Mouse (Mus musculus): ENCODE measurements at regions not wholly inside any gene's neighbourhood (a gene's known extent, or its start where the extent isn't known, plus 50 kb on each side); places are given as distances from the start of the nearest gene placed in this dataset.
"Not testable (repeated sequence)": the region's sequence is repeated elsewhere in the genome, so short reads cannot be mapped to it uniquely, and the experiment has no call there.

DNA sequence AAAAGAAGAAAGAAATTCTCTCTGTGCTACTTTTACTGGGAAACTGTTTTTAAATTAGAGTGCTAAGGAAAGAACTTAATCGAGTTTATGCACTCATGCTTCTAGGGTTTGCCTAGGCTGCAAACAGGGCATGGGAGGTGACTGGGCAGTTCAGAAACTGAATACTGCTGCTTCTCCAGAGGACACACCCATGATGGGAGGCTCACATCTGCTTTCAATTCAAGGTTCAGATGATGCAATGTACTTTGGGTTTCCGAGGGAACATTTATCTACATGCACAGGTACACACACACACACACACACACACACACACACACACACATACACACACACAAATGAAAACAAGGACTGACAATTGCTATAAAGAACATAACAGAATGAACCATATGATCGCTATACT is 417.4 kb downstream of the Htr7 start:
- no peak for DNase-seq (ENCODE audit: low spot score in 2 of 2)

DNA sequence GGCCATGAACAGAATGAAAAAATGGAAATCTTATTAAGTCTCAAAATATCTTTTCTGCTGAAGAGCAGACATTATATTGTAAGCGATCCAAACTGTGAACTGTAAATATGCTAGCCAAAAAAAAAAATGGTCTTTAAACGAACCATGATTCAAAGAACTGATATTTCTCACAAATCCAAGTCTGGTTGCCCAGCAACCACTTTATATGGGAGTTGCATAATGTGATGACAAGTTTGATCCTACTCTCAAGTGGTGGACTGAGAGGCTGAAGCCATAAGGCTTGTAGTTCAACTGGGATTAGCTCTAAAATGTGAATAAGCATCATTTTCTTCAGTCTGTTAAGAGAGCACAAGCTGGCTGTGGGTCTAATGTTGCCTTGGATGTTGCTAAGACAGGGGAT is 435.5 kb downstream of the Htr7 start:
- no peak for DNase-seq (ENCODE audit: low spot score in 2 of 2)

GRCm38 (mm10) chr19:35595384-35595783 is 461.9 kb downstream of the Htr7 start:
- no peak for DNase-seq (ENCODE audit: low spot score in 2 of 2)

DNA sequence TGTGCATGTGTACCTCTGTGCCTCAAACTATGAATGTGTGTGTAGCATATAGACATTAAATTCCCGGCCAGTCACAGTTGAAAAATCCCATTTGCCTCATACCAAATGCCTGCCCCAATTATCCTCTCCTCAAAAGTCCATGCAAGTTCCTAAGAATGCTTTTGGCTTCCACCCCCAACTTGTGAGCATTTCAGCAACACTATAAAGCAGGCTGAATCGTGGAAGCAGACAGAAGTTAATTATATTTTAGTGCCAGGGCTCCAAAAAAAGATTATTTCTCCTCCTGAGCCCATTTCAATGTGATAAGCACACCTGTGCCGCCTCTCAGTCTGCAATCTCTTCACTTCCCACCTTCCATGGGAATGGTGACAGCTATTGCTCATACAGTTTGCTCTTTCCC is 481.3 kb downstream of the Htr7 start:
- peak; percentile 1 to 8 for DNase-seq (ENCODE audit: low spot score in 2 of 2)

- DNase-seq (ENCODE audit: low spot score in 2 of 2): no peak
Observed at GRCm38 (mm10) chr19:35549381-35549780, 507.9 kb downstream of the Htr7 start.

DNA sequence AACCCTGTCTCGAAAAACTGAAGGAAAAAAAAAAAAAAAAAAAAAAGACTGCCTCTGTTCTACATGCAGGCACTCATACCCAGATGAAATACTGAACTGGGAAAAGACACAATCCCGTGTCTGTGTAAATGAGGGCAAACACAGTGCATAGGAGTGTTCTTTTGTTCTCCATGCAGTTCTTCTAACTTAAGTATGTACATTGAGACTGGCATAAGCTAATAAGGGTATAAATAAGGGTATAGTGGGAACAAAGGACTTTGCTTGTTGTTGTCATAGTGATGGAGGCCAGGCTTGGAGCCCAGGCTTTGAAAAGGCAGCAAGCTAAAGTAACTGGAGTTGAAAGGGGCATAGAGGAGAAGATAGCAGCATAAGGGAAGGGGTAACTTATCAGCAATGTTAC is 520.5 kb downstream of the Htr7 start:
- no peak for DNase-seq (ENCODE audit: low spot score in 2 of 2)

- no peak for DNase-seq (ENCODE audit: low spot score in 2 of 2)
Observed at GRCm38 (mm10) chr19:35529276-35529675, 528.0 kb downstream of the Htr7 start.

- no peak for DNase-seq (ENCODE audit: low spot score in 2 of 2)
Observed at GRCm38 (mm10) chr19:35493721-35494120, 563.6 kb downstream of the Htr7 start.

- no peak for DNase-seq (ENCODE audit: low spot score in 2 of 2)
Observed at GRCm38 (mm10) chr19:35491354-35491753, 566.0 kb downstream of the Htr7 start.

- DNase-seq (ENCODE audit: low spot score in 2 of 2): not testable (repeated sequence)
Observed at GRCm38 (mm10) chr19:35485616-35486015, 563.5 kb downstream of the Kif20b start.

GRCm38 (mm10) chr19:35482469-35482868 is 560.3 kb downstream of the Kif20b start:
- no peak for DNase-seq (ENCODE audit: low spot score in 2 of 2)

- no peak for DNase-seq (ENCODE audit: low spot score in 2 of 2)
Observed at GRCm38 (mm10) chr19:35453942-35454341, 531.8 kb downstream of the Kif20b start.

- DNase-seq (ENCODE audit: low spot score in 2 of 2): peak; percentile 2
Observed at GRCm38 (mm10) chr19:35442466-35442865, 520.3 kb downstream of the Kif20b start.

DNA sequence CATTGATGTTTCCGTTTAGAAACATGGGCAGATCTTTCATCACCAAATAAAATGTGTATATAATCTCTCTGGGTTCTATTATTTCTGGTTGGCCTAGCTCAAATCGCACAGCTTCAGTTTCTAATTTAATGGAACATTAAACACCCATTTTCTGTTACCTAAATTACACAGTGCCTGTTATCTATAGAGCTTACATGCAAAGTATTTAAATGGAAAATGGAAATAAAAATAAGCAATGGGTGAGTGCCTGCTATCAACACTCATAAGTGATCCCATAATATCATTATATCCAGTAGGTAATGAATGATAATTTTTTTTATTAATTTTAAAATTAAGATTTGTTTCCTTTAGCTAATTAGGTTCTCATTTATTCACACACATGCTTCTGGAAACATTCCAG is 515.9 kb downstream of the Kif20b start:
- DNase-seq (ENCODE audit: low spot score in 2 of 2): no peak

Measured in left cerebral cortex, adult 18-20 months (tissue).